Comparison of ENCODE assay signal across 17 mouse cellular contexts in the genomic region with DNA sequence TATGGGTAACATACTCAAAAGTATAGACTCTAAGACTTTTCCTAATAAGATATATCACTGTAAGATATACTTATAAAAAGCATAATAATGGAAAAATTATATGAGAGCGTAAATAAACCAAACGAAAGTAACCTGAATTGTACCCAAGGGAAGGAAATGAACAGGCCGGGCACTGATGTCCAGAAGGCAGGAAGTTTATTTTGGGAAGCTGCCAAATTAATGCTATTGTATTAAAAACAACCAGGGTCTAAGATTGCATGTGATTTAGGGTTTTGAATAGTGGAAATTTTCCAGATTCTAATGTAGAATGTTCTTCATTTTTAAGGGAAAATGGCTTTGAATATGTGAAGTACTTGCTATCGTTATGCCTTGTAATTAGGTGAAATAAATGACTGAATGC. TPM values are rescaled to one million over a fixed set of nuclear protein-coding genes. Genes with fewer than 3 reads are reported as not detected.
DNase-seq lines count a peak whose midpoint lies in the region; ATAC-seq and TF ChIP-seq lines count a peak whose summit lies in the region.
"Had no signal": no experiment of that assay in that cellular context is flagged by ENCODE, and none has a peak within 500 bp of the region (broad histone marks: within the 10 kb centered on the region; RNA-seq: fewer than 3 reads in every experiment).

No protein-coding gene starts in this region.

- H3K9ac ChIP-seq in kidney, embryonic 15.5 days, result no peak overlapping the region
- H3K9ac ChIP-seq in midbrain, embryonic 16.5 days (ENCODE audit: low read depth, low read length), result no peak overlapping the region
- H3K9ac ChIP-seq in midbrain, postnatal 0 days (replicated peaks; ENCODE audit: low read length, poor library complexity, severe bottlenecking), result no peak overlapping the region
- H3K9ac ChIP-seq: forebrain, embryonic 13.5 days; hindbrain, embryonic 15.5 days; limb, embryonic 12.5 days; liver, postnatal 0 days; stomach, embryonic 15.5 days had no signal

- no peaks in the 10 kb centered on the region for H3K27me3 ChIP-seq in kidney, embryonic 15.5 days
- no peaks in the 10 kb centered on the region for H3K27me3 ChIP-seq in midbrain, embryonic 16.5 days (ENCODE audit: control insufficient read depth, insufficient read depth, low read depth, low read length)
- no peaks in the 10 kb centered on the region for H3K27me3 ChIP-seq in midbrain, postnatal 0 days (ENCODE audit: insufficient read depth, low read length)
- H3K27me3 ChIP-seq: forebrain, embryonic 13.5 days; hindbrain, embryonic 15.5 days; limb, embryonic 12.5 days; stomach, embryonic 15.5 days had no signal

- H3K36me3 ChIP-seq in kidney, embryonic 15.5 days, result peaks cover 5% of the 10 kb centered on the region; the same call in 1 of the 2 replicates
- H3K36me3 ChIP-seq in midbrain, embryonic 16.5 days (ENCODE audit: control insufficient read depth, insufficient read depth, low read length), result no peaks in the 10 kb centered on the region
- H3K36me3 ChIP-seq in midbrain, postnatal 0 days (ENCODE audit: insufficient read depth, low read length), result no peaks in the 10 kb centered on the region
- H3K36me3 ChIP-seq: hindbrain, embryonic 15.5 days; stomach, embryonic 15.5 days had no signal

- intact Hi-C loops in heart, postnatal 25 days (cut with DNase I), result no loop called here

- 55% methylated on average over 4 of the region's 4 CpGs for WGBS in kidney, embryonic 15.5 days
- 84% methylated on average over 4 of the region's 4 CpGs for WGBS in midbrain, embryonic 16.5 days
- 85% methylated on average over 4 of the region's 4 CpGs for WGBS in midbrain, postnatal 0 days

- no peak for ATAC-seq in kidney, embryonic 15.5 days (replicated peaks; ENCODE audit: low FRiP score)
- ATAC-seq in midbrain, embryonic 16.5 days, result no peak
- ATAC-seq in midbrain, postnatal 0 days (ENCODE audit: low FRiP score), result no peak
- ATAC-seq: forebrain, embryonic 13.5 days; liver, postnatal 0 days had no signal

- H3K27ac ChIP-seq in kidney, embryonic 15.5 days, result peak overlapping the region; percentile 24; the same call in 1 of the 2 replicates
- H3K27ac ChIP-seq in midbrain, embryonic 16.5 days (ENCODE audit: low read length), result no peak overlapping the region
- no peak overlapping the region for H3K27ac ChIP-seq in midbrain, postnatal 0 days (ENCODE audit: low read depth, low read length)
- H3K27ac ChIP-seq: forebrain, embryonic 13.5 days; hindbrain, embryonic 15.5 days; limb, embryonic 12.5 days; midbrain, embryonic 10.5 days; stomach, embryonic 15.5 days had no signal

- TF ChIP-seq CTCF in midbrain, postnatal 0 days (IDR thresholded peaks at IDR 0.05), result no peak

- H3K4me3 ChIP-seq in kidney, embryonic 15.5 days (replicated peaks), result no peak overlapping the region
- no peak overlapping the region for H3K4me3 ChIP-seq in midbrain, embryonic 16.5 days (ENCODE audit: low read depth, low read length)
- H3K4me3 ChIP-seq in midbrain, postnatal 0 days (ENCODE audit: low read depth, low read length), result no peak overlapping the region
- H3K4me3 ChIP-seq: forebrain, embryonic 13.5 days; hindbrain, embryonic 15.5 days; limb, embryonic 12.5 days; midbrain, embryonic 10.5 days; myocyte; stomach, embryonic 15.5 days had no signal

- no peaks in the 10 kb centered on the region for H3K9me3 ChIP-seq in kidney, embryonic 15.5 days (replicated peaks)
- H3K9me3 ChIP-seq in midbrain, embryonic 16.5 days (replicated peaks; ENCODE audit: control insufficient read depth, low read length, poor library complexity, severe bottlenecking), result no peaks in the 10 kb centered on the region; the same call in 1 of the 2 replicates
- no peaks in the 10 kb centered on the region for H3K9me3 ChIP-seq in midbrain, postnatal 0 days (ENCODE audit: low read length)
- H3K9me3 ChIP-seq: hindbrain, embryonic 15.5 days; stomach, embryonic 15.5 days had no signal

- no peak overlapping the region for H3K4me2 ChIP-seq in kidney, embryonic 15.5 days
- no peak overlapping the region for H3K4me2 ChIP-seq in midbrain, embryonic 16.5 days (ENCODE audit: low read length)
- no peak overlapping the region for H3K4me2 ChIP-seq in midbrain, postnatal 0 days (ENCODE audit: low read depth, low read length, poor library complexity, severe bottlenecking)
- H3K4me2 ChIP-seq: forebrain, embryonic 13.5 days; hindbrain, embryonic 15.5 days; limb, embryonic 12.5 days; stomach, embryonic 15.5 days had no signal

- DNase-seq in heart, adult 18-20 months, result peak; percentile 37 to 47
- DNase-seq in heart, postnatal 25 days (ENCODE audit: low spot score), result no peak
- DNase-seq in kidney, postnatal 10 days, result no peak
- peak; percentile 72 for DNase-seq in MN1 (ENCODE audit: low spot score)
- DNase-seq in kidney, postnatal 36 days, result peak; percentile 17 to 76
- no peak for DNase-seq in midbrain, postnatal 0 days (ENCODE audit: low spot score)
- DNase-seq: cerebellum, adult 18-20 months; liver, postnatal 0 days; spleen, adult 18-20 months had no signal

- peaks cover 12% of the 10 kb centered on the region; the same call in 1 of the 2 replicates for H3K4me1 ChIP-seq in kidney, embryonic 15.5 days
- peaks cover 11% of the 10 kb centered on the region for H3K4me1 ChIP-seq in midbrain, embryonic 16.5 days (ENCODE audit: control insufficient read depth, insufficient read depth, low read length)
- no peaks in the 10 kb centered on the region for H3K4me1 ChIP-seq in midbrain, postnatal 0 days (ENCODE audit: insufficient read depth, low read length)

RNA-seq across cellular contexts. Expression of a gene that starts 4.3 kb away (rescaled TPM):
- total RNA-seq in heart, adult 18-20 months (2021), result 10 to 100 TPM; 18.5 to 20.0 TPM
- 10 to 100 TPM; 23.3 to 25.3 TPM for total RNA-seq in heart, postnatal 25 days (2021)
- 86.5 and 87.7 TPM in 2 replicates for polyA plus RNA-seq in kidney, embryonic 15.5 days (2015; fragmentation: Nextera tagmentation; extraction: Ambion mirVana)
- 56.5 and 57.9 TPM in 2 replicates for polyA plus RNA-seq in midbrain, embryonic 16.5 days (2015; fragmentation: Nextera tagmentation; extraction: Ambion mirVana)
- 43.0 and 57.0 TPM in 2 replicates for total RNA-seq in midbrain, postnatal 0 days (2014; rRNA removed)
- 47.7 and 48.0 TPM in 2 replicates for polyA plus RNA-seq in midbrain, postnatal 0 days (2015; fragmentation: Nextera tagmentation; extraction: Ambion mirVana)

Comparison
In these comparisons a context has a peak if more than half of its experiments do, and no peak if none do; other contexts are left out.
1. DNase-seq: peak in heart, adult 18-20 months (2 of 2), MN1 (single experiment) and kidney, postnatal 36 days (2 of 2); none in heart, postnatal 25 days (single experiment), kidney, postnatal 10 days (single experiment) and midbrain, postnatal 0 days (single experiment).